Mouse (Mus musculus): ENCODE measurements around the gene Akap6.

The Akap6 gene

DNA sequence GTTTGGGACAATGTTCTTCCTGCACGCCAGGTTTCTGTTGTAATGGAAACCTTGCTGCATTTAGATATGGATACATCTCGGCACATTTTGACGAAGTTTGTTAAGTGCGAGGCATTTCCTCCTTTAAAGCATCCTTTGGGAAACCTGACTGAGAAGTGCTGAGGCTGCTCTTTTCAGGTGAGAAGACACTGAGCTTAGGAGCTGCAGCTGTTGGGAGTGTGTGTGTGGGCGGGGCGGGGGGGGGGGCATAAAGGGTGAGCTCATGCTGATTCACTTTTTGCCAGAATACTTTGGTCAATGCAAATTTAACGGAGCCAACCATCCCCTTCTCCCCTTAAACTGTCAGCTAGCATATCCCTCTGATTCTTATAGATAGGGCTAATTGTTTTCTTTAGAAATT, 81.9 kb downstream of the Akap6 start:
- no peak for DNase-seq (ENCODE audit: low spot score)

DNA sequence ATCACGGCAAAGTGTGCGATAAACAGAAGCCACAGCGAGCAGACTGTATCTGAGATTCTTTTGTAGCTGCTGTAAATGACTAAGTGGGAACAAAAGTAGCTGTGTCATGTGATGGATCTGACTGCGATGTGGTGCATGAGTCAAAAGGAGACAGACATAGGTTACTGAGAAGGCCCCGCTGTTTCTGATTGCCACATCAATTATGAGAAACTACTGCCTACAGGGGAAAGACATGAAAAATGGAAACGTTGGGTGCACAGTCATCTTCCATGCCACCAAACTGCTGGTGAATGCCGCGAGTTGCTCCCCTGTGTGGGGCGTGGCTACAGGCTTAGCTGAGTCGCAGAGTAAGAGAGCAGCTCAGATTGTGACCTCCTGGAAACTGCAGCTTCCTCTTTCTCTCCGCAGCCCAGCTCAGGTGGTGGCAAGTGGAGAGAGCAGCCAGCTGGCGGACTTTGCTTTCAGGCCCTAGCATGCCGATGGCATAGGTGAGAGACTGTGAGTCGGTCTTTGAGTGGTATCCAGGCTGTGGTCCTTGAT, 83.8 kb downstream of the Akap6 start:
- peak; percentile 29 for DNase-seq (ENCODE audit: low spot score)

DNA sequence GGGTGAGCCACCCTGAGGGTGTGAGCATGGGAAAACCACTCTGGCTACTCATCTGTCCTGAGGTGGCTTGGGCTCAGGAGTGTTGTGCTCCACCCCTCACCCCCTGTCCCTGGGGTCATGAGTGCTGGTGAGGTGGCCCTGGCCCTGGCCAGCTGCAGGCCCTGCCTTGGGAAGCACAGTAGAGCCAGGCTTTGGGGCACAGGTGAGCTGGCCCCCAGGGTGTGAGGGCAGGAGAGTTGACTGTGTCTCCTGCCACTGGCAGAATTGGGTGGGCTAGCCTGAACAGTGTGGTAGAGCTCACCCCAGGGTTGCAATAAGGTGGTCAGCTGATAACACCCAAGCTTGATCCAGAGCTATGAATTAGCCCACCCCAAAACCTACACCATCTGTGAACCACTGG, 86.0 kb downstream of the Akap6 start:
- DNase-seq (ENCODE audit: low spot score): no peak

DNA sequence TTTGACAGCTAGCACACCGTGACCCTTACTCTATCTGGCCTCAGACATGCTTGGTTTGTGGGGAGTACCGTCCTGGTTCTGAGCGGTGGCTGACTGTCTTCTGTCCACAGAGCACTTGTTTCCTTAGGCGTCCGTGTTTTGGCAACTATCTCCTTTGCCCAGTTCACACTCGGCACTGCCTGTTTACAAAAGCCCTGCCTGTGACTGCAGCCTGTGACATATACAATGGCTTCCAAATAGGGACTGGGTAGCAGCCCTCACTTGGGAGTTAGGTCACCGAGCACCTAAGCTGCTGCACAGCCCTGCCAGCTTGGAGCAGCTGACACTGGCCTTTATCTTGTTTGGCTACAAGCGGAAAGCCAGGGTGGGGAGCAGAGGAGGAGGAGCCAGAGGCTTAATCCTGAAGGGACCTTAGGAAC, 91.2 kb downstream of the Akap6 start:
- no peak for DNase-seq (ENCODE audit: low spot score)

DNA sequence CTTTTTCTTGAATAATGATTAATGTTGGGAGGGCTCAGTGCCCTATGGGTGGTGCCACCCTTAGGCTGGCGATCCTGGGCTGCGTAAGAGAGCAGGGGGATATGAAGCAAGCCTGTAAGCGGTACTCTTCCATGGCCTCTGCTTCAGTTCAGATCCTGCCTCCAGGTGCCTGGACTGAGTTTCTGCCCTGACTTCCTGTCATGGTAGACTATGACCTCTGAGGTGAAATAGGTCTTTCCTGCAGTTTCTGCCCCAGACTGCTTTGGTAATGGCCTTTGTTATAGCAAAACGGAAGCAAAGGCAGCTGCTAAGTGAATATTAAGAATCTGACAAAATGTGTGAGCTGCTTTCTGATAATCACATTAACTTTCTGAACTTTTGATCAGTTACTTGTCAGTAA, 94.9 kb downstream of the Akap6 start:
- DNase-seq (ENCODE audit: low spot score): no peak

DNA sequence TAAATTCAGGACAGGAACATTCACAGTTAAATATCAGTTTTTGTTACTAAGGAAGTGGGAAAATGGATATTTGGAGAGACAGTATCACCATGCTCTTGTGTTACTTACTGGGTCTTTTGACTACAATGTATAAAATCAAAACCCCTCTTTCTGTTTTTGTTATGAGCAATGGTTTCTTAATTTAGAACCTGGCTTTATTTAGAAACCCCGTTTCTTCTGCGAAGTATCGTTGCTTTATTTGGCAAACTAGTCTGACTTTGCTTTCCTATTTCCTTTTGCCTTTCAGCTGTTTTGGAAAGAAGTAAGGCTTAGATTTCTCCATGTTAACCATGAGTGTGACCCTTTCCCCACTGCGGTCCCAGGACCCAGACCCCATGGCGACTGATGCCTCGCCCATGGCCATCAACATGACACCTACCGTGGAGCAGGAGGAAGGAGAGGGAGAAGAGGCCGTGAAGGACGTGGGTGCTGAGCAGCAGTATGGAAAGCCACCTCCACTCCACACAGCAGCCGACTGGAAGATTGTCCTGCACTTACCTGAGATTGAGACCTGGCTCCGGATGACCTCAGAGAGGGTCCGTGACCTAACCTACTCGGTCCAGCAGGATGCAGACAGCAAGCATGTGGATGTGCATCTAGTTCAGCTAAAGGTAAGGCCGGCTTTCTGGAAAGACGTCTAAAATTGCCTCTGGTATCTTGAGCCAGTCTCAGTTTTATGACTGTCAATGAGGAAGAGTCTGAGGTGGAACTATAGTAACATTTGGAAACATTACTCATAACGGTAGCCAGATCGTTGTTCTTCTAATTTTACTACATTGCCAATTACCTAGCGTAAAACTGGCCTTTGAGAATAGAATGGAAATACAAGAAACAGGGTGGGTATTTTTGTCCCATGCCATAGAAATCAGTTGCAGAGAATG, 96.6 kb downstream of the Akap6 start:
- no peak for DNase-seq (ENCODE audit: low spot score)

DNA sequence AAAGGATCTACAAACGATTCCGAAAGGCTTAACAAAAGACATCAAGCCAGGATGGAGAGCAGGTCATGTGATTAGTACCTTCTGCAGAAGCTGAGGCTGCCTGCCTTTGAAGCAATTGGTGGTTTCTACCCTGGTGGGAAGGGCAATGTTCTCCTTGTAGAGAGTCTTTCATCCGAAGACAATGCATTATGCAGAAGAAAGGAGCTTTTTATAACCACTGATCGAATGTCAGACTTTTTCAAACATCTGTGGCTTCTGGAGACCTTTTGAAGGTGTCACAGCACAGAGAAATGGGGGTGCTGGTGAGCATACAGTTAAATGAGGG, 97.2 kb downstream of the Akap6 start:
- no peak for DNase-seq (ENCODE audit: low spot score)

DNA sequence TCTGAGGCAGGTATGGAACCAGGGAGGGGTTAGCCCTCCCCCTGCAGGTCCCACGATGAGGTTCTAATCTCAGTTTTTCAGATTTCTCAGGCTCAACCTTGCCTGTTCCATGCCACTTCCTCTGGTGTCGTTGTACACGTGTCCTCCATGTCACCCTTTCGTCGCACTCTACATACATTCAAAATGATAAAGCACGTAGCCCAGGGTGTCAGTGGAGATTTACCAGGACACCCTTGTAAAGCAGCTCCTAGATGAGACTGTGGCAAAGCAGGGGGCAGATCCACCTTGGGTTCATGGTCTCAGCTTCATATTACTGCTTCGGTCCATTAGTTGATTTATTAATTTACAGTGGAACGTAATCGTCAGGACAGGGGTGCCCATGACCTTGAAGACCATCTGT, 100.5 kb downstream of the Akap6 start:
- DNase-seq (ENCODE audit: low spot score): no peak

DNA sequence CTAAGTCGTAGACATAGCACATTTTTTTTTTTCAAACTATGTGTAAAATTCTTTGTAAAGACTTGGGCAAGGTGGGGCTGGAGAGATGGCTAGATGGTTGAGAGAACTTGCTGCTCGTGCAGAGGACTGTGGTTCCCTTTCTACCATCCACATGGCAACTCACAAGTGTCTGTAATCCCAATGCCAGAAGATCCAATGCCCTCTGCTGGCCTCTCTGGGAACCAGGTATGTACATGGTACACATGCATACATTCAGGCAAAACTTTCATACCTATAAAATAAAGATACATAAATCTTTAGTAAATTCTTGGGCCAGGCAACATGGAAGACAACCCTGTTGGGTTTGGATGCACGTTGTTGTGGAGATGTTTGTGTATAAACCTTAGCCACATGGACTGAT, 107.1 kb downstream of the Akap6 start:
- DNase-seq (ENCODE audit: low spot score): no peak

DNA sequence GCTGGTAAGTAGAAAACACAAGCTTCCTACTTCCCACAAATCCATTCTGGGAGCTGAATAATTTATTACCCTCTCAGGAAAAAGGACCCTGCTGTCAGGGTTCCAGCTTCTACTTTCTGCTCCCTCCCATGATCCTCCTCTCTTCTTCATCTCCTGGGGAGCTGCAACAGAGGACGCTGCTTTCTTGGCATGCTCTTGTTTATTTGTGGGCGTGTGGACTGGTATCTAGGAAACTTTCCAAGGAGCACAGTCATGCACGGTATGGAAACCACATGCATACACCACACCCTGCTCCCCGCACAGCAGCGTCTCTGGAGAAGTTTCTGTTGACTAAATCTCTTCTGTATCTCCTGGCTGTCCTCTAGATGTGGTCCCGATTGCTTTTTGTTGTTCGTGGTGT, 119.4 kb downstream of the Akap6 start:
- DNase-seq (ENCODE audit: low spot score): peak; percentile 44

DNA sequence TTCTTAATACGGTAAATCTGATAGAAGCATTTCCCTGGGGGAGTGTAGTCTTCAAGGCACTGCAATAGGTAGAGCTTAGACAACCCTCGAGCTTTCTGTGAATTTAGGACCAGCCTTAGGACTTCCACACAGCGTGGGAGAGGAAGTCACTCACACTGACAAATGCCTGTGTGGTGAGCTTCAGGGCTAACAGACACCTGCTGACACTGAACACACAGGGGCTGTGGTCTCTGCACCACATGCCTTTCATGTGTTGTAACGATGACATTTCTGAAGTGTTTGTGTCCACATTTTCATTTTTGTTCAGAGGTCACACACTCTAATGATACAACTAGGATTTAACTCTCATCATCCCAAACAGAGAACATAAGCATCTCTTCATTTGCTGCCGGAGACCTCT, 125.6 kb downstream of the Akap6 start:
- no peak for DNase-seq (ENCODE audit: low spot score)

DNA sequence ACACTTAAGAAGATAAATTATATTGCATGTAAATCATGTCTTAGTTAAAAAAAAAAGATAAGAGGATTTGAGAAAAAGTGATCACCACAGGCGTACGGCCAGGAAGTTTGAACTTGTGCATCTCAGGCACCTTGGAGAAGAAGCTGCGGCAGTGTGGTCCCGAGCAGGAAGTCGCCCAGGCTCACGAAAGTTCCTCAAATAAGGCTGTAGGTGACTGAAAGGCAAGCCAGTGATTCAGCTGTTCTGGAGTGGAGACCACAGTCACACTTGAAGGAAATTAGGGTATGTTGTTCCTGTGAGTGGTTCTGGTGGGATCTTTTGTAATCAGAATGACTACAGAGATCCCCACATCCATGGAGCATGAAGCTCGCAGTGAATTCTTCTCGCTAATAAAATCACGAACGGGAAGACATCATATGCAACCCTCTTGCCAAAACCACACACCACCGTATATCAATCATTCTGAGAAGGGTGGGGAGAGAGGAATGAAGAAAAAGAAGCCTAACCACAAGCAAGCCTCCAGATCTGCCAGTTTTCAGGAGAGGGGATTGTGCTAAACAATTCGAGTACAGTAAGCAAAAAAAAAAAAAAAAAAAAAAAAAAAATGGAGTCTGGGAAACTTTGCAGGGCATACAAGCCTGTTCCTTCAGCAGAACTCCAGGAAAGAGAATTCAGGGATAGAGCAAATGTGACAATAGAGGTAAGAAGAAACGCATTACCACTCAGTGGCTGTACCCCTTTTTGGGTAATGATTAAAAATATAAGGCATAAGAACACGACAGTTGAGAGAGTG, 130.0 kb downstream of the Akap6 start:
- DNase-seq (ENCODE audit: low spot score): no peak

DNA sequence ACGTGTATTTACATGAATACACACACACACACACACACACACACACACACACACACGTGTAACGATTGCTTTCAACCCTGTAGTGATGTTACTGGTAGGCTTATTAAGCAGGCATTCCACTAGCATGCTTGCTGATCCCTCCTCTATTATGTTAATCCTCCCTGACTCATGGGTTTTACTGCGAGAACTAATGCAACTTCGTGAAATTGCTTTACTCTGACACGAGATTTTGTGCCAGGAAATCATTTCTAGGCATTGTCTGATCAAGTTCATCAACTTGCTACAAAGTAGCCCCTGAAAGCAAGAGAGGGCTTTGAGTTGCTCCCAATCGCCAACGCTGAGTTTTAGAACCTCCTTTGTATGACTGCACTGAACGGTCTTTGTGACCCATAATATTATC, 132.6 kb downstream of the Akap6 start:
- no peak for DNase-seq (ENCODE audit: low spot score)

DNA sequence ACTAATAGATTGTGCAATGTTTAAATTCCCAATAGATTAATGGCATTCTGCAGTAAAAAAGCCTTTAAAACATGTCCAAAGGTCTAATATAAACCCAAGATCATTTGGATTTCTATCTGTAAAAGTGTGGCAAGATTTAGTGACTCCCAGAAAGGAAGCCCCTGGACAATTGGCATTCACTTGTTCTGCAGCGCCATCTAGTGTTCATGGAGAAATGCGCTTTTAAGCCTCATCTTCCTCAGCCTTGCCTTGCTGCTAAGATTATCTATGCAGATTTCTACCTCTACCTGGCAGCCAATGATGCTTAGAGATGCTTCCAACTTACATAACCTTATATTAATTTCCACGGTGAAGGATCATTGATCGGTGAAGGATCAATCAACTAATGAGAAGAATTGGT, 133.0 kb downstream of the Akap6 start:
- peak; percentile 63 for DNase-seq (ENCODE audit: low spot score)

DNA sequence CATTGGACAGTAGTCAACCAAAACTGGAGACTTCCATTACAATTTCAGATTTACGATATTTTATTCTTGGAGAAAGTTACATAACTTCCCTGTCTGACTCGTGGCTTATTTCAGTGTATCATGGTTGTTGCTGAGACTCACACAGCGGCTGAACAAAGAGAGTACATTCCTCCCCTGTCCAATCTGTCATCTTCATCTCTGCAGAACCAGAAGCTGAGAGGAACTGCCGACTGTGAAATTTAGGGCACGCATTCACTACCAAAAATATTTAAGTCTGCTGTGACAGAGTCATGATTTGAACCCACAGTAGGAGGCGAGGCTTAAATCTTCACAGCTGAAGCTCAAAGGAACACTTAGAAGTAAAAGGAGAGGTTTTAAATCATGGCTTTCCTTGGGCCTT, 134.0 kb downstream of the Akap6 start:
- peak; percentile 66 for DNase-seq (ENCODE audit: low spot score)

DNA sequence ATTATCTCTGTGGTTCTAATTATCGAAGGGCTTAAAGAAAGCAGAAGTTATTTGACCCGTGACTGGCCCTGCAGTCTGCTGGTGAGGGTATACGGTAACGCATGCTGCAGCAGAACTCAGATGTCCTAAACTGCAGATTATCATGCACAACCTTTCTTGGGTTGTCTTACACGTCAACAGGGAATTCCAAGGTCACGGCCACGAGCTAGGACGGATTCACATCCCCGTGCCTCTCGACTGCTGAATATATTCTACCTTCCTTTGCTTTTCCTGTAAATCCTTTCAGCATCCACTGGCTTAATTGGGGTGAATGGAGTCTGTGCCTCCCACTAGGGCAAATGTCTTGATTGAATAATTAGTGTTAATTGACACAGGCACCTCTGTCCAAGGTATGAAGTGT, 134.9 kb downstream of the Akap6 start:
- no peak for DNase-seq (ENCODE audit: low spot score)

DNA sequence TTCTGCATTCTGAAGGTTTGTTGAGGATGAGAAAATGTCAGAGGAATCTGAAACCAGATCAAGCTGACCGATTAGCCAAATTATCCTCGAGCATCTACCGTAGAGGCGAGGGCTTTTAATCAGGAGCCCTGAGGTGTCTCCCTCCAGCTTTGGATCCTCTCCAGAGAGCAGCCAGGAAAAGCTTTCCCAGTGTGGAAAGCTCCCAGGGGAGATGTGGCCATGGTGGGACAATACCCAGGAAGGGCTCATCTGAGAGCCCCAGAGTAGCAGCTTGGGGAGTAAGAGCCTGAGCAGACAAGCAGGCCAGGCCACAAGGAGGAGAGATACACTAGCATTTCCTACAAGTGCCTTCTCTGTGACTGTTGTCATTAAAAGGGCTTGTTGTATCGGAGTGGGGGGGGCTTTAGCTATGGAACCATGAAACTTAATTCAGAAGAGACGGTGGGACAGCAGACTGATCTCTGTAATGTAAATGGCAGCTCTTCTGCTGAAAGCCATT, 135.6 kb downstream of the Akap6 start:
- no peak for DNase-seq (ENCODE audit: low spot score)

DNA sequence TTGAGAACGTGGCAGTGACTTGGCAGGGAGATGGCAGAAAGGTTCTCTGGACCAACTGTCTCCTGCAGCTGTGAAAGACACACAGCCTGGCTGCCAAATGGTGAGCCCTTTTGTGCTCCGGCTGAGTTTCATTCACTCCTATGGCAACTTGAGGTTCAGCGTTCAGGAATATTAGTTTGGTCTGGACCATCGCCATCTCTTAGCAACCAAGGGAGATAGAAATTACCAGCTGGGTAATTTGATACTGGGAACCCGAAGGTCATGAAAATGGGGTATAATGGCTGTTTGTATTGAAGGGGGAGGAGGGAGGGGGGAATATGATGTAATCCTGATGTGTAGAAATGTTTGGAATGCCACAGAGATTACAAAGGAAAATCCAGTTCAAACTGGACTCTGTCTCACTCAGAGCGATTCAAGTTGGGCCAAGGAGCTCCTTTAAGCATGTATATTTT, 136.1 kb downstream of the Akap6 start:
- no peak for DNase-seq (ENCODE audit: low spot score)

DNA sequence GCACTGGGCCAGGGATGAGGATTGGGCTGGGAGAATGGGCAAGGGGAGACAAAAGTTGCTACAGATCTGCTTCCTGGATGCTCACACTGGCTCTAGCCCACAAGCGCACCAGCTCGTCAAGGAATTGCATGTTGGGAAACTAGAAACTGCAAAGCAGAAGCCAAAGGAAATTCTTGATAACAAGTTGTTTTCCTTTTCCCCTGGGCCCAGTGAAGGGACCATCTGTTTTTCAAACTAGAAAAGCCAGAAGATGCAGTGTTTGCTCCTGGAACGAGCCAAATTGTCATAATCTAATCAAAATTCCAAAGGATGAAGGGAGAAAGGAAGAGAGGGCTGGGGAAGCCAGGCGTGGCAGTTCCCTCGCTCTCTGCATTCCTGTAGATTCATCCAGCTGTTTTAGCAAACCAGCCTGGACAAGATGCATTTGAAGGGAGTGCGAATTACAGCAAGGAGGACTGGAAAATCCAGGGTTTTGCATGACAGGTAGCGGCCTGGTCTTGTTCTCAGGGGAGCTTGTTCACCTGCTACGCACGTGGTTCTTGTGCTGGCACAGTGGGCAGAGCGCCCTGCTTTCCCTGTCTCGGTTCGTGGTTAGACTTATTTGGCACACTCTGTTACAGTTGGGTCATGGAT, 136.8 kb downstream of the Akap6 start:
- DNase-seq (ENCODE audit: low spot score): no peak

DNA sequence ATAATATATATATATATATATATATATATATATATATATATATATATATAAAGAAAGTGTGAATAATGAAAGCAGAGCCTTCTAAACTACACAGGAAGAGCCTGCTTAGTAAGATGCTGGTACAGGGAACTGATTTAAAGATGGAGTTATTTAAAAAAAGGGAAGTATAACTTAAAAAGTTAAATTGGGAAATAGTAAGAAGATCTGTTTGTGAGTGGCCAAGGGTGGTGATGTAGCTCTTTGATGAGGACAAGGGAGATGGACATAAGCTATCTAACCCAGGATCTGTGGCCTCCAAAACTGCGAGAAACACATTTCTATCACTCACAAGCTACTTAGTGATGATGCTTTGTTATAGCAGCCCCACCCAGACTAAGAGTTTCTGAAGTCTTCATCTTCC, 146.8 kb downstream of the Akap6 start:
- no peak for DNase-seq (ENCODE audit: low spot score)

DNA sequence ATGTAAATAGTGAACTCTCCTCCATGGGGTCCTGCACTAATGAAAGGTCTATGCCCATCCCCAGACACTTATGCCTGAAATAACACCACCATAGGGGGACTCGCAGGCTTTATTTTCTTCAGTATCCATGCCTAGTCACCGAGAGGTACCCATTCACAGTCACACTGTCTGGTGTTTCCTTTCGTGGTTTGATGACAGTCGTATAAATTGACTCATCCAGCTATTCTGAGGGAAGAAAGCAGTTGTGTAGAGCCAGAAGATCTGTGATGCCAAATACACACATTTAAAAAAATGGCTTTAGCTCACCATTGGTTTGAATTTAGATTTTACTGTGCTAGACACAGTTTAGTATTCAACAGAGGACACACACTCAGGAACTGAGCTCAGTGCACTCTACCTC, 147.8 kb downstream of the Akap6 start:
- DNase-seq (ENCODE audit: low spot score): no peak

DNA sequence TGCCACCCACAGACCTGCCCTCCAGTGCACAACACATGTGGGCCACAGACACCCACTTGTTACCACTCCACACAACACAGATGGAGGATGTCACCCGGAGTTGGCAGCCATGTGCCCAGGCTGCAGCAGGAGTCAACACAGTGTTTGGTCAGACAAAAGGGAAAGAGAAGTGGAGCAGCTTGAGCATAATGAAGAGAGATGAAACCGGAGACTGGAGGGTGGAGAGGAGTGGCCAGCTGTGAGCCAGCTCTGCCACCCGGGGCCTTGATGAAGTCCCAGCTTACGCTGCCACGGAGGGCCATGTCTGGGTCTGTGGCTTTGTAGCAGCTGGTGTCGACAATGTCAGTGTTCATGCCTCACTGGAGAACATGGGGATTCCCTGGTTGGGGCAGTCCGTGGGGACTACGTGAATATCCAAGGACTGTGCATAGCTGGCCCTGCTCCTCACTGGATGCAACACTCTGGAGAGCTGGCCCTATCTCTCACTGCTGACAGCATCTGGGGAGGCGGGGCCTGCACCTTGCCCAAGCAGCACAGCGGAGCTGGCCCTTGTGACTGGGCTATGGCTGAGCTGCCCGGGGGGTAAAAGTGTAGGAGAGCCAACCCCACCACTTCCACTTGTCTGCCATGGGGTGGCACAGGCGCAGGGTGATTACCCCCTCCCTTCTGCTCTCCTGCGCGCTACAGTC, 148.8 kb downstream of the Akap6 start:
- DNase-seq (ENCODE audit: low spot score): no peak
